Mouse (Mus musculus) cortical plate, adult 2 months (tissue): ENCODE measurements at regions not wholly inside any gene's neighbourhood (a gene's known extent, or its start where the extent isn't known, plus 50 kb on each side); places are given as distances from the start of the nearest gene placed in this dataset.

Source experiments
- H3K27ac ChIP-seq: fragments of 200-500 bp; 2 replicates; pipeline ENCODE4 v1.5.1; 2012; ENCODE audit warnings: low read length, control low read depth, inconsistent platforms; ENCODE audit not compliant: insufficient read depth
- H3K4me1 ChIP-seq: fragments of 200-500 bp; 2 replicates; pipeline ENCODE4 v1.6.1; 2011; ENCODE audit warnings: low read length; ENCODE audit not compliant: control insufficient read depth, insufficient read depth
- H3K4me3 ChIP-seq: fragments of 200-500 bp; 2 replicates; pipeline ENCODE4 v1.5.1; 2011; ENCODE audit warnings: mild to moderate bottlenecking, low read length, control low read depth; ENCODE audit not compliant: insufficient read depth
- CTCF ChIP-seq: fragments of 200-500 bp; IDR thresholded peaks from 2 replicates; pipeline ENCODE4 v1.5.1; 2011; ENCODE audit warnings: mild to moderate bottlenecking, control low read depth, low read length; ENCODE audit not compliant: insufficient read depth; ENCODE audit errors: extremely low read depth
- POLR2A ChIP-seq: fragments of 200-500 bp; IDR thresholded peaks from 2 replicates; pipeline ENCODE4 v1.6.1; 2011; ENCODE audit warnings: mild to moderate bottlenecking, low read length, control low read depth; ENCODE audit not compliant: insufficient read depth; ENCODE audit errors: extremely low read depth

DNA sequence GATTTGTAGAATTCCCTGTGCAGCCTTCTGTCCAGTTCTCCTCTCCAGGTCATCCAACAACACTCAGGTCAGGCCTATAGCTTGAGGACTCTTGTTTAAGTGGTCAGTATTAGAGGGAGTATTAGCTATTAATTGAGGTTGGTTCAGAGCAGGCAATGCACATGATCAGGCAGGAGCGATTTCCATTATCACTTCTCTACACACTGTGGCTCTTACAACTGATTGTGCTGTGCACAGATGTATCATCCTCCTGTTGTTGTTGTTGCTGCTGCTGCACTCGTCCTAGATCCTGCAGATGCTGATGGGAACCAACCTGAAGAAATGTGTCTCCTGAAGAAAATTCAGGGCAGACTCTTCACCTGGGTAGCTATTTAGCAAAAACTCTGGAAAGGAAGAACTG, 252.9 kb downstream of the Ccser2 start:
- no peak overlapping the region for H3K4me3 ChIP-seq
- H3K4me1 ChIP-seq, result no peaks in the 10 kb centered on the region
- TF ChIP-seq CTCF, result no peak
- no peak for TF ChIP-seq POLR2A
- H3K27ac ChIP-seq, result no peak overlapping the region

DNA sequence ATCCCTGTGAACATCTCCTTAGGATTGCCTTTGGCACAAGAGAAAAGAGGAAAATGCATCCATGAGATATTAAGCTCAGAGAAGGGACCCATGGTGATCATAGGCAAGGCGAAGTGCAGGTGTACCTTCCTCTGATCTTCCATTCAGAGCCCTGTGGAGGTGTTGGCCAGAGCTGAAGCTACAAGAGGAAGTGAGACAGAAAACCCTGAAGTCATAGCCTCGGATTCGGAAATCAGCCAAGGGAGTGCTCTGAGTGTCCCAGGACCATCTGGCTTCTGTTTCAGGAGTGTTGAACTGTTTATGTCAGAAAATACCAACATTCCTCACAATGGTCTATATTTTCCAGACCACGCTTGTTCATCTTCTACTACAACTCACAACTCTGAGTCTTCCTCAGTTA, 271.6 kb downstream of the Ccser2 start:
- H3K27ac ChIP-seq, result no peak overlapping the region
- no peak overlapping the region for H3K4me3 ChIP-seq
- H3K4me1 ChIP-seq, result no peaks in the 10 kb centered on the region
- TF ChIP-seq CTCF (no peak), POLR2A (no peak)

- no peak for TF ChIP-seq CTCF
- TF ChIP-seq POLR2A, result no peak
- H3K27ac ChIP-seq, result no peak overlapping the region
- no peak overlapping the region for H3K4me3 ChIP-seq
- H3K4me1 ChIP-seq, result no peaks in the 10 kb centered on the region
Observed at GRCm38 (mm10) chr14:36691958-36692357, 276.6 kb downstream of the Ccser2 start.

DNA sequence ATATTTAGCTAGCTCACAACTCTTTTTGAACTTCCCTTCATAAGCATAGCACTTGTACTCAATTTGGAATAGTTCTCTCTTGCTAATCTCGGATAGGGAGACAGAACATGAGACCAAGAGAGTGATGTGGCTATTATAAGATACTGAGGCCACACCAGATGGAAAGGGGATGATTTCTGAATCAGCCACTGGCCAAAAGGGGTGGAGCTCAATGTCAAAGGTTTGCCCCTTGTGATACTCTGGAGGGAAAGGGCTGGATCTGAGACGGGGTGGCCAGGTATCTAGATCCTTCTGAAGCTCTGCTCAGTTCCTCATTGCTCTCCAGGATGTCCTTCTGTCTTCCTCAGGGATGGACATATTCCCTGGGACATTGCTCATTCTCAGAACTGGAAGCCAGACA, 277.6 kb downstream of the Ccser2 start:
- no peak for TF ChIP-seq POLR2A
- no peak for TF ChIP-seq CTCF
- no peak overlapping the region for H3K4me3 ChIP-seq
- H3K27ac ChIP-seq, result no peak overlapping the region
- H3K4me1 ChIP-seq, result no peaks in the 10 kb centered on the region

DNA sequence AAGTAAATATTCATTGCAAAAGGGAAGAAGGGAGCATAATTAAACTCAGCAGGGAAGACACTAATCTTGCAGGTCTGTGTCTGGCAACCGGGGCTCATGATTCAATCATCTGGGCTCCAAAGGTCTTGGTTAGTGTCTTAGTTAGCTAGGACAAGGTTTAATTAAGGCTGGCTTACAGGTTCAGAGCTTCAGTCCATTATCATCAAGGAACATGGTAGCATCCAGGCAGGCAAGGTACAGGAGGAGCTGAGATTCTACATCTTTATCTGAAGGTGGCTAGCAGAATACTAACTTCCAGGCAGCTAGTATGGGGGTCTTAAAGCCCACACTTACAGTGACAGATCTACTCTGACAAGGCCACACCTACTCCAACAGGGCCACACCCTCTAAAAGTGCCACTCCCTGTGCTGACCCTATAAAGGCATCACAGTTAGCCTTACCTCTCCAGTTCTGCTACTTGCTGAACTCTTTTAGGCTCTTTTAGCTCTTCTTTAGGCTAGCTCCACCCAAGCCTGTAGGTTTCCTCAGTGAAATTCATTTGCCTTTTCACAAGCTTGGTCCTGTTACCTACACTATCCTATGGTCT, 309.8 kb downstream of the Ccser2 start:
- H3K27ac ChIP-seq, result no peak overlapping the region
- no peak overlapping the region for H3K4me3 ChIP-seq
- no peaks in the 10 kb centered on the region for H3K4me1 ChIP-seq
- TF ChIP-seq CTCF (no peak), POLR2A (no peak)

DNA sequence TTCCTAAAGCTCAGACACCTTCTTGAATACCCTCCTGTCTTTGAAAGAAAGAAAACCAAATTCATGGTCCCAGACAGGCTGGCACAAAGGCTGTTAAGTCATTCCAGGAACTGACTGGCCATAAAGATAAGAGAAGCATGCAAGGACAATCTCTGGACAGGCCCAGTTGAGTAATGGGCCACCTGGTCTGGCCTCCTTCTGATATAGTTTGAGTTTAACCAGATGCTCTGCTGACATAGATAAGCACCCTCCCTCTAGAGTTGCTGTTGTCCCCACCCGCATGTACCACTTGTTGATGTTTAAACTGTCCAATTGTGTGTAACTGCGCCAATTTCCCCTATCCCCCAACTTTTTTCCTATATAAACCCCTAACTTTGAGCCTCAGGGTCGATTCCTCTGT, 310.4 kb downstream of the Ccser2 start:
- TF ChIP-seq POLR2A (no peak), CTCF (no peak)
- H3K4me3 ChIP-seq, result no peak overlapping the region
- H3K27ac ChIP-seq, result no peak overlapping the region
- no peaks in the 10 kb centered on the region for H3K4me1 ChIP-seq

DNA sequence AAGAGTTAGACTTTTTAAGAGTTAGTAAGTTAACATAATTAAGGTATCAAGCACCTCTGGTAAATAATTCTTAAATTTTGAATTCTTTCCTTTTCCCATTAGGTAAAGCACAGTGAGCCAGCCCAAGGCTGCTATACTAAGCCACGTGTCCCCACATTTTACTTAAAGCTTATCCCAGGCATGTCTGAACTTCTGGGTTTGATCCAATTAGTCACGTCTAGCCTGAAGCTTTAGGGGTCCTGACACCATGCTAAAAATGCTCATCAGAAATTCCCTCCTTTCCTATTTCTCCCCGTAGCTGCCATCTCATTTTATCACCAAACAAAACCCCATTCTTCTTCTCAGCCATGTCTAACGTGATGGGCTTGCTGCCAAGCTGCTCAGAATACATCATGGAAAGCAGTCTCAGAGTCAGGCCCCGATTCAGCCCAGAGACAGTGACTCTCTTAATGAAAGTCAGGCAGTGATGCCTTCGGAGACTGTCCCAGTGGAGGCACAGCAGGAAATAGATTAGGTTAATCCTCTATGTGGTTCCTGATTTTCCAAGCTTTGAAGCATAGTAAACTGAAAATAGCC, 315.5 kb downstream of the Ccser2 start:
- TF ChIP-seq POLR2A (no peak), CTCF (no peak)
- Histone ChIP-seq H3K27ac (no peak overlapping the region), H3K4me3 (no peak overlapping the region), H3K4me1 (no peaks in the 10 kb centered on the region)

DNA sequence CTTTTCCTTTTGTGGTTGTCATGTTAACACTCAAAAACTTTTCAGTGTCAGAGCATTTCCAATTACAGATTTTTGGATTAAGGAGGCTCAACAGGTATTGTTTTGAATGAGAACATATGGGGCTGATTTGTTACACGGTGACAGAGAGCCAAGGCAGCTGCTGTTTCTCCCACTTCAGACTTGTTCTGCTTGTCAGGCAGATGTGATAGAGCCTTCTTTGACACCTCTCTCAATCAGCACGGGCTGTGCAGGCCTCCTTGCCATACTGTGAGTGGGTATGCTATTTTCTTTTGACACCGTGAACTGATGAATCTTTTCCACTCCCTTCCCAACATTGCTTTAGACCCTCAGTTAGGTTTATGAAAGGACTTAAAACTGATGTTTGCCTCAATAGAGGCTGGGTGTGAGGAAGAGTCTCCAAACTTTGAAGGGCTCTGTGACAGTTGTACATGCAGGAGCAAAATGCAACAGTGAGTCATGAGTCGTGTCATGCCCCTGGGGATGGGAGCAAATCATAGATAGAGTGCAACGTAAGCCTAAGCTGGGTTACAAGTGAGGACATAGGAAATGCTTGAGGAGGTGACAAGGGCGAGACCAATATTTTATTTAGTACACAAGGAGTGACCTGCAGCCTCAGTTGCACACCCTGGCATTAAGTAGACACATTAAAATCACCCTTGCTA, 317.4 kb downstream of the Ccser2 start:
- Histone ChIP-seq H3K27ac (no peak overlapping the region), H3K4me3 (no peak overlapping the region), H3K4me1 (no peaks in the 10 kb centered on the region)
- TF ChIP-seq CTCF (no peak), POLR2A (no peak)

GRCm38 (mm10) chr14:36646649-36647048, 321.9 kb downstream of the Ccser2 start:
- no peak for TF ChIP-seq POLR2A
- no peak for TF ChIP-seq CTCF
- H3K4me3 ChIP-seq, result no peak overlapping the region
- H3K4me1 ChIP-seq, result no peaks in the 10 kb centered on the region
- no peak overlapping the region for H3K27ac ChIP-seq

- Histone ChIP-seq H3K27ac (no peak overlapping the region), H3K4me3 (no peak overlapping the region), H3K4me1 (no peaks in the 10 kb centered on the region)
- TF ChIP-seq CTCF (no peak), POLR2A (no peak)
Observed at GRCm38 (mm10) chr14:36646237-36646636, 322.3 kb downstream of the Ccser2 start.
